Mouse (Mus musculus) cerebellum, adult 18-20 months (tissue): Measurements from ENCODE around the gene Ube2o.

Experiments used
- DNase-seq, 2 experiments: peaks; one replicate each; pipeline ENCODE4 v3.0.0; 2021

Gene Ube2o

DNA sequence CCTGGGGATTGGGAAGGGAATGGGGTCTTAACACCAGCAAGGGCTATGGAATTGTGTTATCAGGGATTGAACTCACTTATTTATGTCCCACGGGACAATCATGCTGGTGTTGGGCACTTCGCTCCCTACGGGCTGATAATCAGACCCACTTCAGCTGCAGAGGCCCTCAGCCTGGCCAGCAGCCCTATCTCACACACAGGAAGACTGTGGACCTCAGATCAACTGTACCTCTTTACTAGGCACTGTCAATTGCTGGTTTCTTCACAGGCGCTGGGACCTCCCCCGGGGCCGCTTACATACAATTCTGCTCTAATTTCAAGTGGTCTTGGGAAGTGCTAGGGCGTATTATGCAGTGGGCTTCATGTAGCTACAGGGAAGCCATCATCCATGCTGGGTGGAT lies 44.6 kb downstream of the Ube2o start:
- DNase-seq: no peak

DNA sequence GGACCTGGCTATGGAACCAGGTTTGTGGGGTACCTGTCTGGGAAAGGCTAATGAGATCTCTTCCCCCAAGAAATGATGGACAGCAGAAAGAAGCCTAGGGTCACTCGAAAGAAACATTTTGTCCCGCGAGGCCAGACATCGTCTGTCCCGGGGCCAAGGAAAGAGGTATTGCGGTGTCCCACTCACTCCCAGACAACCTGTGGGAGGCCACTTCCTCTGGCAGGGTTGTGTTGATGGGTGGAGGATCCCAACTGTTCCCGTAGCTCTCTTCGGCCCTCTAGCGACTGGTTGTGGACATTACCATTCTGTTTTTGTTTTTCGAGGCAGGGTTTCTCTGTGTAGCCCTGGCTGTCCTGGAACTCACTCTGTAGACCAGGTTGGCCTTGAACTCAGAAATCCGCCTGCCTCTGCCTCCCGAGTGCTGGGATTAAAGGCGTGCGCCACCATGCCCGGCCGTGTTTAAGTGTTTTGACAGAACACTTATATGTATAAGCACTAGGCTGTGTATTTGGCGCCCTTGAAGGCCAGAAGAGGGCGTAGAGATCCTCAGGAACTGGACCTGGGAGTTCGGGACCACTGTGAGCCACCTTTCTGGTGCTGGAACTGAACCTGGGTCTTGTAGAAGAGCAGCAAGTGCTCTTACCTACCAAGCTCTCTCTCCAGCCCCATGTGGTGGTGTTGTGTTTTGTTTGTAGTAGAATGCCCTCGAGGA lies 46.9 kb downstream of the Ube2o start:
- peak; percentile 66 to 75 for DNase-seq

DNA sequence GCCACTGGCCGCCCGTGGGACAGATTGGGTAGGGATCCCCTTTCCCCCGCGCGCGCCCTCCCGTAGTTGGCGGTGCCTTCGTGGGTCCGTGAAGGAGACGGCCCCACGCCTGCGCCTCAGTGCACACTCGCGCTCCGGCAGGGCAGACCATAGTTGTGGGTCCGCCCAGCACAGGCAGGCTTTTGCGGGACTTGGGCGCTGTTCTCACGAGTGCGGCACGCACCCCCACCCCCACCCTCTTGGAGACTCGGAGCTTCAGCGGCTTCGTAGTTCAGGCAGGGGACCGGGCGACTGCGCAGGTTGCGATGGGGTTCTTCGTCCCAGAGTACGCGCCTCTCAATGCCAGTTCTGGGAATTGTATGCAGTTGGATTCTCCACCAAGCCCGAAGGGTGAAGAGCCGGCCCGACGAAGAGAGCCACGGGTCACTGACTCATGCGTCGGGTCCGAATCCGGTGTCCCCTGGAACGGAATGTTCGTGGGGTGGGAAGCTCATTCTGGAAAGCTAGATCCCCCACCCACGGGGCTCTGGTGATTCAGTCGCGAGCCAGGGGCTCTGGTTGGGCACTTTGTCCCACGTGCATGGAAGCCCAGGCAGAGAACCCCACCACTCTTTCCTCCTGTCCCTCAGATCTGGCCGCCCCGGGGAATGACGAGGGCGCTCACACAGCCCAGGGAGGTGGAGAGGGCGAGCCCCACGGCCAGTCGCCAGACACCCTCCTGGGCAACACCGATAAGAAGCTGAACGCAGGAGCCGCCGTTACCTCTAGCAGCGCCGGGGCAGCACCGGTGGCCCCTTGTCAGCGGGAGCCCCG lies 47.7 kb downstream of the Ube2o start:
- no peak for DNase-seq

DNA sequence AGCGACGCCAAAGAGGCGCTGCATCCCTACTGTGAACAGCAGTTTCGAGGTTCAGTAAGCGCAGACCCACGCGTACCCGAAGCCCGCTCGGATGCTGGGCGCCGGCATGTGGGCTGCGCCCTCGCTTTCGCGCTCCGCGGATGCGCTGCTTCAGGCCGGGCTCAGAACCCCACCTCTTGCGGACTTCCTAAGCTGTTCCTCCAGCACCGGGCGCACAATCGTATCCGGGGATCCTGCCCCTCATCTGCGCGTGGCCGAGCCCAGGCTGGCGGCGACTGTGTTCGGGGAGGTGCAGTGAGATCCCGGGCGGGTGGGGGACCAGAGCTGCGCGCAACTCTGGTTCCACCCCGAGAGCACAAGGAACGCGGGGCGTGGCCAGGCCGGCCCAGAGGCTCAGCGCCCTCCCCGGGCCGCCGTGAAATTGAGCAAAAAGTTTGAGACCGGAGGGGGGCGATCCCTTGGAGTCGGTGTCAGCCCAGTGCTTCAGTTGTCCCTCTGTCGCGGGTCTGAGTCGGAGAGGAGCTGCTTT lies 48.4 kb downstream of the Ube2o start:
- DNase-seq: peak; percentile 49 to 50

DNA sequence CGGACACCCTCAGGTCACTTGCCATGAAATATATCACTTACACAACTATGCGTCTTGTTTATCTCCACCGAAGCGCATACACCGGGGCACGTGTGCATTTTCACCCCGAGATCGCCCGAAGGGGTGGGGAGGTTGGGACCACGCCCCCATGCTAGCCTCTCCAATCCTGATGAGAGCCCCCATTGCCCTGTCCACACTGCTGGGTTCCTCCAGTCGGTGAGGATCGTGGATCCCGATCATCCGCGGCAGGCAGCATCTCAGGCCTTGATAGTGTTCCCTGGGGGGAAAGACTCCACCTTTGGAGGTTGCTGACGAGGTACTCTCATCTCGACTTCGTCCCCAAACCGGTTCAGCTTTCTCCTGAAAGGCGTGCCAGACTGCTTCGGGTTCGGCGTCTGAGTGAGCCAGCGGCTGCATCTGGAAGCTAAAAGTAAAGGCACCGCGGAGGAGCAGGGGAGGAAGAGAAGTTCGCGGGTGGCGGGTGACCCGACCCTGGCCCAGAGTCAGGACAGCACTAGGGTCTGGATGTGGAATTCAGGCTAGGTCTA lies 48.9 kb downstream of the Ube2o start:
- DNase-seq: no peak

DNA sequence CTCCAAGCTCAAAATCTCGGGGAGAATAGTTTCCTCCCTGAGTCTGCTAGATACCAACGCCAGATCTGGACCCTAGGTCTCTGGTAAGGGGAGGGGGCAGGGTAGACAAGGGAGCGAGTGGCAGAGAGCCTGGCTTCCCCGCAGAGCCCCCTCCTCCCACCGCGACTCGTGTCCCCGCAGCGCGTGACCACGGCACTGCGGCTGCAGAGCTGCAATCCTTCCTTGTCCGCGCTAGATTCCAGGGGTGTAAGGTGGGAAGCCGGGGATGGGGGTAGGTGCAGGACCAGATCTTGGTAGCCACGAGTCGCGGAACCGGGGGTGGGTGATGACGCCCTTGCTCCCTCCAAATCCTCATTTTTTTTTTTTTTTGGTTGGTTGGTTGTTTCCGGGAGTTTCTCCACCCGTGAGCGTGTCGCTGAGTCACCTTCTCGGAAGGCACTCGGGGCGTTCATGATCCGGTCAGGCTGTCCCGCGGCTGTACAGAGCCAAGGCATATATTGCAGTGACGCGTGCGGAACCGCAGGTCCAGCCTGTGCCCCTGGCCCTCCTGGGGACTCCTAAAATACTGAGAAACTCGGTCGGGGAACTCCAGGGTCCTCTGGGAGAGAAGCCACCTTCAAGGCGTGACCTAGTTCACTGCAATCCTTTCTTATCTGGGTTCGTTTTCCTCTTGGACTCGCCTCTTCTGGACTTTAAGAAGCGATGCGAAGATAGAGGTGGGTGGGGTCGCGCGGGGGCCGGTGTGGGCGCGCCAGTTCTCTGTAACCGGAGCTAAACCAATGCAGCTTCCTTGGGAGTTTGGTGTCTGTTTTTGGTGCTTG lies 49.7 kb downstream of the Ube2o start:
- no peak for DNase-seq

DNA sequence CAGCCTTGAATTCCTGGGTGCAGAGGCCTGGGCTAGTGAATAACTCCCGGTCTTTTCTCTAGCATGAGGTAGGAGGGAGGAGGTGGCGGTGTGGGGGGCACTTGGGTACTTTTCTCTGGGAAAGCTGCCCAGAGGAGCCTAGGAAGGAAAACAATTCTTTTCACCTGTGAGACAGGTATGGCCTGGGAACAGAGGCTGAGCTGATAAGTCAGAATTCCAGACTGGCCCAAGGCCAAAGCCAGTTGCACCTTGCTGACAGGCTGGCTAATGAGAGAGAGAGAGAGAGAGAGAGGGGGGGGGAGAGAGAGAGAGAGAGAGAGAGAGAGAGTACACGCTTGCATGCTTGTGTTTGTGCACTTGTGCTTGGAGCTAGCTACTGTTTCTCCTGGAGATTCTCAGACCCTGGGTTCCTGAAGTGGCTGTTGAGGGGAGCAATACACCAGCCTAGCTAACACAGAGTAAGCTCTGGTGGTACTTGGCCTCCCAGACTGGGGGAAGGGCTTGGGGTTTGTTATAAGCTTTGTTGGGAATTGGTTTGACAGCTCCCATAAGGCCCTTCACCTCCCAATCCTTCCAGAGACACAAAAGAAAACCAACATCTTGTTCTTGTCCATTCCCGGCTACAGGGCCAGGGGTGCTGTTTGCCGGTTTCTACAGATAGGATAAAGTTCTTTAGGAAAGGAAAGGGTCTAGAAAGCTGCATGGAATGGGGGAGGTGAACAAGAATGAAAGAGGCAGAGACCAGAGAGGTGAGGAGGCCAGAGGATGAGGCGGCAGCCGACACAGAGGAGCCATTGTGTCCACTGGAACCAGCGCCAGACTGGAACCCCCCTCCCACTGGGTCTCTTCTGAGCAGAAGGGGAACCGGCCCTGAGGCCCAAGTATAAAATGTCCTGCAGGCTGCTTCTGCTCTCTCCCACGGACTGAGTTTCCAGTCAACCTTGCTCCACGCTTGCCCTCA lies 50.8 kb downstream of the Ube2o start, which contains the start of gene Sphk1:
TSS of gene Sphk1 (plus strand) at position 739 of the 961 bp plus-strand sequence.
- no peak for DNase-seq

GRCm38 (mm10) chr11:116528636-116529320 lies 52.5 kb downstream of the Ube2o start:
- no peak for DNase-seq

GRCm38 (mm10) chr11:116523699-116524189 lies 57.5 kb downstream of the Ube2o start:
- no peak for DNase-seq

GRCm38 (mm10) chr11:116522886-116523698 lies 58.2 kb downstream of the Ube2o start:
- DNase-seq: no peak

- no peak for DNase-seq
Observed at GRCm38 (mm10) chr11:116522046-116522445, 59.2 kb downstream of the Ube2o start.

DNA sequence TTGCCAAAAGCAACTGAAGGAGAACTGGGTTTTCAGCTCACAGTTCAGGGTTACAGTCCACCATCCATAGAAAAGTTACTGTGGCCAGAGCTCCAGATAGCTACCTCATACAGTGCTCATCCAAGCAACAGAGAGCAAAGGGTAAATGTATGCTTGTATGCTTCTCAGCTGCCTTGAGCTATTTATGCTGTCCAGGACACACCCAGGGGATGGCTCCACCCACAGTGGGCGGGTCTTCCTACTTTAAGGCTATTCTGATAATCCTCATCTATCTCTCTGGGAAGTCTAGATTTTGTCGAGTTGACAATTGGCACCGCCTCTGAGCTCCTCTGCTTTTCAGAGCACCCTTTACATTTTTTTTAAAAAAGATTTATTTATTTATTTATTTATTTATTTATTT lies 60.1 kb downstream of the Ube2o start:
- no peak for DNase-seq

- DNase-seq: no peak
Observed at GRCm38 (mm10) chr11:116518482-116518881, 62.8 kb downstream of the Ube2o start.

DNA sequence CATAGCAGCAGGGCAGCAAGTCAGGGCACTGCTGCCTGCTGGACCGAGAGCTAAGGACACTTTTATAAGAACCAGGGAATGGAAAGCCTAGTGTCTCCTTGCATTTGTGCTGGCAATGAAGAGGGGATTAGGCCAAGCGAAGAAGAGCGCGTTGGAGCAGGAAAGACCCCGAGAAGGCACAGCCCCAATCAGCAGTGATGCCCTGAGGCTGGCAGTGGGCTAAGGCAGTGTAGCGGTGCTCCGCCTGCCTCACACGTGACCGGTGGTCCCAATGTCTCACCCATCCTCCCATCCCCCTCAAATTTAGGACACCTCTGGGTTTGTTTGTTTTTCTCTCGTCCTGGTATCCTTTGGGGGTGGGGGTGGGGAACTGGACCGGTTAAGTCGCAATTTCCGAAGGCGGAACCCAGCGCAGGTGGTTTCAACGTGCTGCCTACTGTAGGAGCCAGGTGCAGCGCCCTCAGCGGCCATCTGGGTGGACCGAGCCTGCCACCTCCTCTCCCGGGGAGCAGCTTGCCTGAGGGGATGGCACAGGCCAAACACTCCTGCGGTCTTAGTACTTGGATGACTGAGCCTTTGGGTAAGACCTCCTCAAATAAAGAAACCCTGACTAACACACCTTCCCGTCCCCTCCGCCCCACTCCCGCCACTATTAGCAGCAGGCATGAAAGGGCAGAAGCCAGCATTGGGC lies 65.8 kb downstream of the Ube2o start:
- peak; percentile 65 to 72 for DNase-seq

DNA sequence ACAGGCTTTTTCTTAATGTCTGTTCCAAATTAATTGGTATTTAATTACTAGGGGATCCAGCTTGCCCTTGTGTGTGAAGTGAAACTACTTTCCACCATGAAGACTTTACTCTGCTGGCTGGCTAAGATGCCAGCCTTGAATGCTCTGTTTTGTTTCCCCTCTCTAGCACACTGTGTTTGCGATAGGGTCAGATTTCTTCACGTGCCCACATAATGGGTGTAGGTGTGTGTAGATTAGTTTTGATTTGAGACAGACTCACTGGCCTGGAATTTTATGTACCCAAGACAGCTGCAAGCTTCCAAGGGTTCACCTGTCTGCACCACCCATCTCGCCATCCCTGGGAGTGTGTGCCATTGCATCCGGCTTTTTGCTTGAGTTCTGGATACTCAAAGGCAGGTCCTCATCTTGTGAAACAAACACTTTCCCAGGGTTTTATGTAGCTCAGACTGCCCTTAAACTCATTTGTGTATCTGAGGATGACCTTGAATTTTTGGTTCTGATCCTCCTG lies 67.7 kb downstream of the Ube2o start:
- DNase-seq: no peak

DNA sequence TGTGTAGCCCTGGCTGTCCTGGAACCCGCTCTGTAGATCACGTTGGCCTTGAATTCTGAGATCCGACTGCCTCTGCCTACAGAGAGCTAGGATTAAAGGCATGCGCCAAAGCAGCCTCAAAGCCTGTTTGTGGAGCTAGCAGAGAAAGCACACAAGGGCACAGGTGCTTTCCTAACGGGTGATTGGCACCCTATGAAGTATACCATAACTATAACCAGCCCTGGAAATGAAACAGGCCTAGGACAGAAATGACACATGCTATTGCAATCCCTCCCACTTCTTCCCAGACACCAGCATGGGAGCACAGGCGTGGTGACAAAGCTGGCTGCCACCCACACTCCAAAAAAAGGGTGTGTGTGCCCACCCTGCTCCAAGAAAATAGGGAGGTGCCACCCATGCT lies 68.3 kb downstream of the Ube2o start:
- no peak for DNase-seq

DNA sequence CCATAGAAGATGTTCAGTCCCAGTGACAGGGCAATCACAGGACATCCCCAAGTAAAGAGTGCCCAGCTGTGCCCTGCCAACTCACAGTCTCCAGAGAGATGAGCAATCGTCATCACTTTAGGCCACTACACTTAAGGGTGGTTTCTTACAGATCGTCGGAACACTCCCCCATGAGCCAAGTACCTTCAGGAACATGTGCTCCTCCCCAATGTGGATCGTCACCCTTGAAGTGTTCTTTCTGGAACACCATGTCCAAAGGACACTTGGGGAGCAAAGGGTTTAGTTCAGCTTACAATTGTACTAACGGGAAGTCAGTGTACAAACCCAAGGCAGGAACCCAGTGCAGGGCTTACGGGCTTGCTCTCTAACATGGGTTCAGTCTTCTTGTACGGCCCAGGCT lies 69.1 kb downstream of the Ube2o start:
- DNase-seq: no peak

- DNase-seq: no peak
Observed at GRCm38 (mm10) chr11:116511301-116511868, 69.9 kb downstream of the Ube2o start.

DNA sequence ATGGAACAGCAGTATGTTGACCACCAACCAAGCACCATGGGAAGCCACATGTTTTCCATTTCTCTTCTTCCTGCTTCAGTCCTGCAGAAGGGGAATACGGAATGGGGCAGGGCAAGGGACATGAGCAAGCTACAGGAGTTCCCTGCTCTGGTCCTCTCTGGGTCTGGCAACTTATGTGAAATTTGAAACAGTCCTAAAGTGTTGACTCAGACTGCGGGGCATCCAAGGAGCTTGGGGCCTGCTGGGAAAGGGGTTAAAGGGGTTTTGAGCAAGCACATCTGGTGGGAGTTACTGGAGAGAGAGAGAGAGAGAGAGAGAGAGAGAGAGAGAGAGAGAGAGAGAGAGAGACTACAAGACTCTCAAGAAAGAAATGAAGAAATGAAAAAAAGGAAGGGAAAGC lies 72.6 kb downstream of the Ube2o start:
- no peak for DNase-seq
